Mouse (Mus musculus) midbrain, postnatal 0 days (tissue): ENCODE measurements around the gene Hlf. TPM values are rescaled to one million over a fixed set of nuclear protein-coding genes. Genes with fewer than 3 reads are reported as not detected.

Experiments used
- ATAC-seq: fragments of 200-750 bp; cut with Nextera tagmentation; 2 replicates; pipeline ENCODE4 v1.8.0; 2017; ENCODE audit warnings: moderate number of reproducible peaks, mild to moderate bottlenecking, moderate TSS enrichment, moderate library complexity; ENCODE audit not compliant: low FRiP score
- DNase-seq: peaks from one replicate; pipeline ENCODE4 v3.0.0-alpha.2; 2015; ENCODE audit warnings: low spot score
- H3K27ac ChIP-seq: fragments of 300-500 bp; sonication (generic); 2 replicates; pipeline ENCODE4 v1.5.1; 2014; ENCODE audit warnings: low read depth, mild to moderate bottlenecking, low read length, mixed read lengths
- H3K27me3 ChIP-seq: fragments of 300-500 bp; sonication (generic); 2 replicates; pipeline ENCODE4 v1.6.1; 2014; ENCODE audit warnings: low read length, control low read depth, mixed read lengths; ENCODE audit not compliant: insufficient read depth
- H3K36me3 ChIP-seq: fragments of 300-500 bp; sonication (generic); 2 replicates; pipeline ENCODE4 v1.6.1; 2014; ENCODE audit warnings: low read length, control low read depth, mixed read lengths; ENCODE audit not compliant: insufficient read depth
- H3K4me1 ChIP-seq: fragments of 300-500 bp; sonication (generic); 2 replicates; pipeline ENCODE4 v1.6.1; 2014; ENCODE audit warnings: mild to moderate bottlenecking, control low read depth, antibody characterized with exemption, low read length, mixed read lengths; ENCODE audit not compliant: insufficient read depth
- H3K4me2 ChIP-seq: fragments of 300-500 bp; sonication (generic); 2 replicates; pipeline ENCODE4 v1.6.1; 2014; ENCODE audit warnings: low read depth, mild to moderate bottlenecking, low read length, mixed read lengths; ENCODE audit not compliant: poor library complexity, severe bottlenecking
- H3K4me3 ChIP-seq: fragments of 300-500 bp; sonication (generic); 2 replicates; pipeline ENCODE4 v1.5.1; 2014; ENCODE audit warnings: low read depth, mild to moderate bottlenecking, low read length, moderate library complexity
- H3K9ac ChIP-seq: fragments of 300-500 bp; sonication (generic); replicated peaks from 2 replicates; pipeline ENCODE4 v1.6.1; 2014; ENCODE audit warnings: mild to moderate bottlenecking, low read length, moderate library complexity, mixed read lengths; ENCODE audit not compliant: poor library complexity, severe bottlenecking
- H3K9me3 ChIP-seq: fragments of 300-500 bp; sonication (generic); 2 replicates; pipeline ENCODE4 v1.6.1; 2016; ENCODE audit warnings: low read length, control low read depth
- CTCF ChIP-seq: IDR thresholded peaks from 2 replicates; pipeline ENCODE4 v1.5.1; 2016; ENCODE audit warnings: antibody characterized with exemption, mild to moderate bottlenecking
- WGBS: fragments of 180-500 bp; shearing (Covaris S2); extraction: QIAGEN DNeasy Blood & Tissue Kit; methylation state at CpG from one replicate; pipeline ENCODE4 v1.1.7; 2014; 5-methylcytosine and 5-hydroxymethylcytosine counted together
- polyA plus RNA-seq: library from polyadenylated mRNA; unstranded; fragments of >200 nt; fragmentation: Nextera tagmentation; extraction: Ambion mirVana; gene quantifications from 2 replicates; pipeline ENCODE4 v1.2.1, GENCODE M21; 2015
- total RNA-seq: library from RNA; depleted of rRNA; stranded (reverse); fragments of >200 nt; gene quantifications from 2 replicates; pipeline ENCODE4 v1.2.3, GENCODE M21; 2014

The Hlf gene
- total and polyA plus RNA-seq, 2 experiments from 2014 or later = 9.0 to 11.2 TPM

DNA sequence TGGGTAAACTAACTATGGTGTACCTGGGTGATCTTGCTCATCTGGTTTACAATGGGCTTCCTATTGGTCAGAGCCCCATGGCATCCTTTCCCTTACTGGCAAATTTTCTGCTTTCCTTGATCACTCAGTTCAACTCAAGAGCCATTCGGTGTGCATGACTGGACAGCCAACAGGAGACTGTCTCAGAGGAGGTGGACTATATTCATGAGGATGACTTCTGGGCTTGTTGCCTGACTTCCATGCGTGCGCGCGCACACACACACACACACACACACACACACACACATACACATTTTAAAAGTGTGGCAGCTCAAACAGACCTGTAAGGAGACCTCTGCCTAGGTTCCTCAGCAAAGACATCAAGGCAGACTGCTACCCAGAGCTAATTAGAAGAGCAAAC is 12.7 kb downstream of the Hlf start:
- TF ChIP-seq CTCF = no peak
- no peak for ATAC-seq
- H3K4me1 ChIP-seq = 0 out of 2 replicates have a peak, but pooled peaks cover 4% of the 10 kb centered on the region
- no peak overlapping the region for H3K27ac ChIP-seq
- H3K4me3 ChIP-seq = no peak overlapping the region
- DNase-seq = peak; percentile 19
- H3K27me3 ChIP-seq = no peaks in the 10 kb centered on the region
- WGBS = 96% methylated on average over 5 of the region's 5 CpGs
- H3K9ac ChIP-seq = no peak overlapping the region
- no peaks in the 10 kb centered on the region for H3K9me3 ChIP-seq
- H3K4me2 ChIP-seq = no peak overlapping the region
- H3K36me3 ChIP-seq = no peaks in the 10 kb centered on the region

DNA sequence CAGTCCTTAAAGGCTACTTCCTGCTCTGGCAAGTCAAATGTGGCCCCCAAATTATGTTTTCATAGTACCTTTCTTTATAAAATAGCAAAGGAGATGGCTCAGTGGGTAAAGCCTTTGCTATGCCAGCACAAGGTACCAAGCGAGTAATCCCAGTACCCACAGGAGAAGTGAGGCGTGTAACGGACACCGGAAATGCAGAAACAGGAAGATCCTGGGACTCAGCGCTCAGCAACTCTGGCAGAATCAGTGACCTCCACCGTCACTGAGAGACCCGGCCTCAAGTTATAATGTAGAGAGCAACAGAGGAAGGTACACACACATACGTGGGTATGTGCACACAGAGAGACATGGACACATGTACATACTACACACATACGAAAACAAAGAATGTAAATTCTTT is 14.3 kb downstream of the Hlf start:
- 93% methylated on average over 9 of the region's 9 CpGs for WGBS
- TF ChIP-seq CTCF = no peak
- no peaks in the 10 kb centered on the region for H3K36me3 ChIP-seq
- DNase-seq (no peak), ATAC-seq (no peak)
- H3K9ac ChIP-seq = no peak overlapping the region
- H3K27ac ChIP-seq = no peak overlapping the region
- no peaks in the 10 kb centered on the region for H3K27me3 ChIP-seq
- H3K9me3 ChIP-seq = no peaks in the 10 kb centered on the region
- no peaks in the 10 kb centered on the region for H3K4me1 ChIP-seq
- H3K4me2 ChIP-seq = no peak overlapping the region
- no peak overlapping the region for H3K4me3 ChIP-seq

- ATAC-seq (no peak), DNase-seq (no peak)
- no peak for TF ChIP-seq CTCF
- H3K4me1 ChIP-seq = peaks cover 10% of the 10 kb centered on the region; the same call in 1 of the 2 replicates
- no peaks in the 10 kb centered on the region for H3K36me3 ChIP-seq
- no peaks in the 10 kb centered on the region for H3K27me3 ChIP-seq
- H3K9ac ChIP-seq = no peak overlapping the region
- H3K27ac ChIP-seq = 0 out of 2 replicates have a peak overlapping the region, but pooled peaks have one; percentile 32
- no peak overlapping the region for H3K4me3 ChIP-seq
- no peaks in the 10 kb centered on the region for H3K9me3 ChIP-seq
- H3K4me2 ChIP-seq = peak overlapping the region; percentile 38; the same call in 1 of the 2 replicates
- 51% methylated on average over 8 of the region's 8 CpGs for WGBS
Observed at GRCm38 (mm10) chr11:90371470-90372100, 19.1 kb downstream of the Hlf start.

GRCm38 (mm10) chr11:90370789-90371291 is 19.9 kb downstream of the Hlf start:
- 0 out of 2 replicates have a peak overlapping the region, but pooled peaks have one; percentile 13 for H3K9ac ChIP-seq
- 6% methylated on average over 11 of the region's 11 CpGs for WGBS

GRCm38 (mm10) chr11:90370367-90370766 is 20.3 kb downstream of the Hlf start:
- WGBS = 26% methylated on average over 11 of the region's 11 CpGs
- H3K9me3 ChIP-seq = no peaks in the 10 kb centered on the region
- DNase-seq (no peak), ATAC-seq (no peak)
- peaks cover 17% of the 10 kb centered on the region; the same call in 1 of the 2 replicates for H3K4me1 ChIP-seq
- TF ChIP-seq CTCF = no peak
- H3K4me3 ChIP-seq = peak overlapping the region; percentile 8; the same call in 1 of the 2 replicates
- peak overlapping the region; percentile 38 for H3K4me2 ChIP-seq
- H3K27me3 ChIP-seq = no peaks in the 10 kb centered on the region
- no peak overlapping the region for H3K27ac ChIP-seq
- no peak overlapping the region for H3K9ac ChIP-seq
- H3K36me3 ChIP-seq = no peaks in the 10 kb centered on the region

More at GRCm38 (mm10) chr11:90370789-90371291, 19.9 kb downstream of the Hlf start:
- ATAC-seq = no peak
- TF ChIP-seq CTCF = no peak
- no peaks in the 10 kb centered on the region for H3K36me3 ChIP-seq
- no peaks in the 10 kb centered on the region for H3K27me3 ChIP-seq
- peak overlapping the region; percentile 38 for H3K4me2 ChIP-seq
- H3K9me3 ChIP-seq = no peaks in the 10 kb centered on the region
- H3K4me3 ChIP-seq = peak overlapping the region; percentile 8; the same call in 1 of the 2 replicates
- peak; percentile 17 for DNase-seq
- H3K27ac ChIP-seq = no peak overlapping the region
- H3K4me1 ChIP-seq = peaks cover 16% of the 10 kb centered on the region; the same call in 1 of the 2 replicates

- peaks cover 19% of the 10 kb centered on the region; the same call in 1 of the 2 replicates for H3K4me1 ChIP-seq
- 18% methylated on average over 8 of the region's 8 CpGs for WGBS
- DNase-seq (peak; percentile 90), ATAC-seq (no peak)
- H3K9me3 ChIP-seq = no peaks in the 10 kb centered on the region
- no peak overlapping the region for H3K4me3 ChIP-seq
- no peak overlapping the region; the same call in 1 of the 2 replicates for H3K4me2 ChIP-seq
- H3K27me3 ChIP-seq = no peaks in the 10 kb centered on the region
- no peak overlapping the region for H3K9ac ChIP-seq
- no peaks in the 10 kb centered on the region for H3K36me3 ChIP-seq
- TF ChIP-seq CTCF = no peak
- H3K27ac ChIP-seq = peak overlapping the region; percentile 44
Observed at GRCm38 (mm10) chr11:90369605-90370004, 21.1 kb downstream of the Hlf start.
